Mouse (Mus musculus) C2C12 (cell line): ENCODE measurements around the gene Ercc8.
A peak's percentile ranks its signal among the peaks of the same experiment; 100 is the strongest.

Experiments used
- CEBPB ChIP-seq: IDR thresholded peaks from one replicate; pipeline ENCODE4 v1.6.1; 2011; ENCODE audit warnings: low read depth, mild to moderate bottlenecking, control low read depth, moderate library complexity
- CTCF ChIP-seq: IDR thresholded peaks from one replicate; pipeline ENCODE4 v1.5.1; 2011; ENCODE audit not compliant: control insufficient read depth, insufficient read depth, insufficient read length
- MAX ChIP-seq: IDR thresholded peaks from one replicate; pipeline ENCODE4 v1.6.1; 2011; ENCODE audit warnings: mild to moderate bottlenecking, control low read depth

- TF ChIP-seq CTCF (no peak), CEBPB (peak; percentile 77), MAX (no peak)
Observed at GRCm38 (mm10) chr13:108229191-108229590, 70.7 kb downstream of the Ercc8 start.
